Mouse (Mus musculus): ENCODE results near the gene Rnf135. TPM values are rescaled to one million over a fixed set of nuclear protein-coding genes. Genes with fewer than 3 reads are reported as not detected.

The Rnf135 gene
- polyA plus RNA-seq, 2 experiments: 6.0 TPM

DNA sequence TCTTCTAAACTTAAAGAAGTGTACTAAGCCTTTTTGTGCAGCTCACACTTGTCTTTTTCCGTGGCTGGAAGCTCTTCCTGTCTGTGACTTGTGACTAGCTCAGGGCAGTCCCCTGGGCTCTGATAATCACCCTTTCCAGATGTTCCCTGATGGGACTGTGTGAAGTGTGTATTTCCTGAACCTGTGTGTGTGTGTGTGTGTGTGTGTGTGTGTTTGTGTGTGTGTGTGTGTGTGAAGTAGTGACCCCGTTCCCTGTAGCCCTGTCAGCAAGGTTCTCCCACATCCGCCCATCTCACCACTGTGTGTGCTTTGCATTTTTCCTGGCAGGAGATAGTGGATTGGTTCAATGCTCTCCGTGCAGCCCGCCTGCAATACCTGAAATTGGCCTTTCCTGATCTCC is 13.3 kb upstream of the Rnf135 start:
- H3K9ac ChIP-seq (ENCODE audit: low read depth, low read length, severe bottlenecking): no peak overlapping the region
- WGBS: 66% methylated on average over 5 of the region's 5 CpGs
- ATAC-seq (ENCODE audit: low FRiP score, low read depth) (no peak), DNase-seq (ENCODE audit: low spot score) (no peak)
- no peaks in the 10 kb centered on the region for H3K27me3 ChIP-seq (ENCODE audit: control insufficient read depth, insufficient read depth, low read length)
- H3K27ac ChIP-seq (replicated peaks; ENCODE audit: low read depth, low read length): no peak overlapping the region
- no peaks in the 10 kb centered on the region for H3K4me1 ChIP-seq (ENCODE audit: control insufficient read depth, insufficient read depth, low read length)
- H3K4me2 ChIP-seq (replicated peaks; ENCODE audit: low read depth, low read length, severe bottlenecking): no peak overlapping the region
- H3K36me3 ChIP-seq (ENCODE audit: control insufficient read depth, insufficient read depth, low read length): no peaks in the 10 kb centered on the region
- TF ChIP-seq POLR2A (IDR thresholded peaks at IDR 0.05; ENCODE audit: borderline replicate concordance, extremely low read depth, insufficient read depth, insufficient read length): no peak
- H3K9me3 ChIP-seq (ENCODE audit: control insufficient read depth, low read length): no peaks in the 10 kb centered on the region
- no peak overlapping the region for H3K4me3 ChIP-seq (replicated peaks; ENCODE audit: low read length)

DNA sequence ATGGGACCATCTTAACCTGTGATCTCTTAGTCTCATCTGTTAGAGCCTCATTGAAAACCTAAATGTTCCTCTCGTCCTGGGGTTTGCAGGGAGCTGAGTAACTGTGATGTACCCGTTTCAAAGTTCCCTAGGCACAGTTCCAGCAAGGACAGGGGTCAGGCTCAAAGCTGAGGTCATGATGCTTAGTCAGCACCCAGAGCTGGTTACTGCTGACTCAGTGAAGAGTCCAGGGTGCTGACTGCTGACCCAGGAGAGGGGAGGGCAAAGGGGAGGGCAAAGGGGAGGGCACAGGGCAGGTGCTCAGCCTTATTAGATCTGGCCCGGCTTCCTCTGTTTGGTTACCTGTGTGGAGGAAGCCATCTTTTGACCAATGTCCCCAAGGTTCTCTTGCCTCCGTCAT is 11.8 kb upstream of the Rnf135 start:
- Histone ChIP-seq H3K27me3 (ENCODE audit: control insufficient read depth, insufficient read depth, low read length) (no peaks in the 10 kb centered on the region), H3K36me3 (ENCODE audit: control insufficient read depth, insufficient read depth, low read length) (no peaks in the 10 kb centered on the region)
- no peak for DNase-seq (ENCODE audit: low spot score)

GRCm38 (mm10) chr11:80173963-80174670 is 9.5 kb upstream of the Rnf135 start:
- H3K9me3 ChIP-seq (ENCODE audit: control insufficient read depth, low read length): no peaks in the 10 kb centered on the region
- WGBS: 74% methylated on average over 11 of the region's 11 CpGs
- H3K4me2 ChIP-seq (replicated peaks; ENCODE audit: low read depth, low read length, severe bottlenecking): no peak overlapping the region
- DNase-seq (ENCODE audit: low spot score) (no peak), ATAC-seq (ENCODE audit: low FRiP score, low read depth) (no peak)
- H3K4me1 ChIP-seq (ENCODE audit: control insufficient read depth, insufficient read depth, low read length): no peaks in the 10 kb centered on the region
- no peak overlapping the region for H3K4me3 ChIP-seq (replicated peaks; ENCODE audit: low read length)
- no peak overlapping the region for H3K9ac ChIP-seq (ENCODE audit: low read depth, low read length, severe bottlenecking)
- no peaks in the 10 kb centered on the region for H3K36me3 ChIP-seq (ENCODE audit: control insufficient read depth, insufficient read depth, low read length)
- no peak overlapping the region for H3K27ac ChIP-seq (replicated peaks; ENCODE audit: low read depth, low read length)
- TF ChIP-seq POLR2A (IDR thresholded peaks at IDR 0.05; ENCODE audit: borderline replicate concordance, extremely low read depth, insufficient read depth, insufficient read length): no peak
- H3K27me3 ChIP-seq (ENCODE audit: control insufficient read depth, insufficient read depth, low read length): no peaks in the 10 kb centered on the region

More for the DNA sequence above, 11.8 kb upstream of the Rnf135 start:
- Histone ChIP-seq H3K9me3 (ENCODE audit: control insufficient read depth, low read length) (no peaks in the 10 kb centered on the region), H3K4me3 (replicated peaks; ENCODE audit: low read length) (no peak overlapping the region), H3K9ac (ENCODE audit: low read depth, low read length, severe bottlenecking) (no peak overlapping the region), H3K27ac (replicated peaks; ENCODE audit: low read depth, low read length) (no peak overlapping the region), H3K4me2 (replicated peaks; ENCODE audit: low read depth, low read length, severe bottlenecking) (no peak overlapping the region), H3K4me1 (ENCODE audit: control insufficient read depth, insufficient read depth, low read length) (no peaks in the 10 kb centered on the region)
- no peak for TF ChIP-seq POLR2A (IDR thresholded peaks at IDR 0.05; ENCODE audit: borderline replicate concordance, extremely low read depth, insufficient read depth, insufficient read length)
- WGBS: 71% methylated on average over 4 of the region's 4 CpGs
- no peak for ATAC-seq (ENCODE audit: low FRiP score, low read depth)

GRCm38 (mm10) chr11:80176911-80177895 is 6.4 kb upstream of the Rnf135 start:
- Histone ChIP-seq H3K27ac (replicated peaks; ENCODE audit: low read depth, low read length) (no peak overlapping the region), H3K4me1 (ENCODE audit: control insufficient read depth, insufficient read depth, low read length) (no peaks in the 10 kb centered on the region), H3K4me2 (replicated peaks; ENCODE audit: low read depth, low read length, severe bottlenecking) (no peak overlapping the region), H3K9me3 (ENCODE audit: control insufficient read depth, low read length) (no peaks in the 10 kb centered on the region), H3K36me3 (ENCODE audit: control insufficient read depth, insufficient read depth, low read length) (no peaks in the 10 kb centered on the region), H3K4me3 (replicated peaks; ENCODE audit: low read length) (no peak overlapping the region), H3K9ac (ENCODE audit: low read depth, low read length, severe bottlenecking) (no peak overlapping the region), H3K27me3 (ENCODE audit: control insufficient read depth, insufficient read depth, low read length) (no peaks in the 10 kb centered on the region)
- WGBS: 76% methylated on average over 11 of the region's 11 CpGs
- no peak for ATAC-seq (ENCODE audit: low FRiP score, low read depth)
- DNase-seq (ENCODE audit: low spot score): no peak
- TF ChIP-seq POLR2A (IDR thresholded peaks at IDR 0.05; ENCODE audit: borderline replicate concordance, extremely low read depth, insufficient read depth, insufficient read length): no peak

DNA sequence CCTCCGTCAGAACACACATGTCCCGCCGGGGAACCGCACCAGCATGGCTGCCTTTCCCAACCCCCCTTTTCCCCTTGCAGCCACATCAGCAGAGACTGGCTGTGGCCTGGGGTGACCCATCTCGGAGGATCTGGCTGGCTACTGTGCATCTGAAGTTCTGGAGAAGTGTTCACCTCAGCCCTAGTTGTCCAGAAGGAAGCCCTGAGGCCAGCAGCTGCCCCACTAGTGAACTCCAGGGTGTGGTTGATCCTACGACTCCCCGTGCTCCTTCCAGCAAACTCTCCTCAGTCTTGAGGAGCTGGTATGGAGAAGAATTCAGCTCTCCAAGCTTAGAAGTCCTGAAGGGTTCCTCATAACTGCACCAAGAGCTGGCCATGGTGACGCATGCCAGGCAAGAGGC is 5.3 kb upstream of the Rnf135 start:
- WGBS: 87% methylated on average over 8 of the region's 8 CpGs
- Histone ChIP-seq H3K9ac (ENCODE audit: low read depth, low read length, severe bottlenecking) (no peak overlapping the region), H3K9me3 (ENCODE audit: control insufficient read depth, low read length) (no peaks in the 10 kb centered on the region), H3K4me2 (replicated peaks; ENCODE audit: low read depth, low read length, severe bottlenecking) (no peak overlapping the region), H3K36me3 (ENCODE audit: control insufficient read depth, insufficient read depth, low read length) (no peaks in the 10 kb centered on the region), H3K27me3 (ENCODE audit: control insufficient read depth, insufficient read depth, low read length) (no peaks in the 10 kb centered on the region), H3K4me1 (ENCODE audit: control insufficient read depth, insufficient read depth, low read length) (no peaks in the 10 kb centered on the region), H3K27ac (replicated peaks; ENCODE audit: low read depth, low read length) (no peak overlapping the region), H3K4me3 (replicated peaks; ENCODE audit: low read length) (no peak overlapping the region)
- ATAC-seq (ENCODE audit: low FRiP score, low read depth) (no peak), DNase-seq (ENCODE audit: low spot score) (no peak)
- no peak for TF ChIP-seq POLR2A (IDR thresholded peaks at IDR 0.05; ENCODE audit: borderline replicate concordance, extremely low read depth, insufficient read depth, insufficient read length)

Data from limb, embryonic 14.5 days (tissue).